Mouse (Mus musculus) intestine, postnatal 0 days (tissue): Measurements from ENCODE around the gene Prpsap1. TPM values are rescaled to one million over a fixed set of nuclear protein-coding genes. Genes with fewer than 3 reads are reported as not detected.
A peak's percentile ranks its signal among the peaks of the same experiment; 100 is the strongest.

Experiments used
- ATAC-seq: fragments of 200-750 bp; cut with Nextera tagmentation; 2 replicates; pipeline ENCODE4 v1.8.0; 2017; ENCODE audit warnings: mild to moderate bottlenecking, moderate TSS enrichment, moderate library complexity
- H3K27ac ChIP-seq: fragments of 300-500 bp; sonication (generic); 2 replicates; pipeline ENCODE4 v1.5.1; 2014; ENCODE audit warnings: mild to moderate bottlenecking, low read depth, low read length, moderate library complexity
- H3K27me3 ChIP-seq: fragments of 300-500 bp; sonication (generic); replicated peaks from 2 replicates; pipeline ENCODE4 v1.6.1; 2014; ENCODE audit warnings: low read length, mixed read lengths; ENCODE audit not compliant: control insufficient read depth, insufficient read depth
- H3K36me3 ChIP-seq: fragments of 300-500 bp; sonication (generic); 2 replicates; pipeline ENCODE4 v1.6.1; 2014; ENCODE audit warnings: mild to moderate bottlenecking, moderate library complexity; ENCODE audit not compliant: control insufficient read depth, insufficient read depth
- H3K4me1 ChIP-seq: fragments of 300-500 bp; sonication (generic); replicated peaks from 2 replicates; pipeline ENCODE4 v1.6.1; 2014; ENCODE audit warnings: antibody characterized with exemption, low read length, mixed read lengths; ENCODE audit not compliant: control insufficient read depth, insufficient read depth
- H3K4me2 ChIP-seq: fragments of 300-500 bp; sonication (generic); replicated peaks from 2 replicates; pipeline ENCODE4 v1.6.1; 2014; ENCODE audit warnings: low read depth, mild to moderate bottlenecking, moderate library complexity
- H3K4me3 ChIP-seq: fragments of 300-500 bp; sonication (generic); 2 replicates; pipeline ENCODE4 v1.5.1; 2014; ENCODE audit warnings: low read depth, low read length
- H3K9ac ChIP-seq: fragments of 300-500 bp; sonication (generic); 2 replicates; pipeline ENCODE4 v1.6.1; 2014; ENCODE audit warnings: mild to moderate bottlenecking, low read depth, low read length
- H3K9me3 ChIP-seq: fragments of 300-500 bp; sonication (generic); 2 replicates; pipeline ENCODE4 v1.6.1; 2016; ENCODE audit warnings: mixed run types; ENCODE audit not compliant: control insufficient read depth
- CTCF ChIP-seq: sonication (generic); IDR thresholded peaks from 2 replicates; pipeline ENCODE4 v1.5.1; 2016; ENCODE audit warnings: low read depth, mild to moderate bottlenecking, control low read depth, antibody characterized with exemption, moderate library complexity
- WGBS: fragments of 180-500 bp; shearing (Covaris S2); extraction: QIAGEN DNeasy Blood & Tissue Kit; methylation state at CpG from one replicate; pipeline ENCODE4 v1.1.7; 2014; 5-methylcytosine and 5-hydroxymethylcytosine counted together
- polyA plus RNA-seq: library from polyadenylated mRNA; unstranded; fragments of >200 nt; fragmentation: Nextera tagmentation; extraction: Ambion mirVana; gene quantifications from 2 replicates; pipeline ENCODE4 v1.2.1, GENCODE M21; 2015

Prpsap1 gene
- polyA plus RNA-seq, 1 experiment from 2014 or later = 177 TPM

GRCm38 (mm10) chr11:116530187-116531147 lies 36.5 kb upstream of the Prpsap1 start, which contains the start of gene Sphk1:
TSS of gene Sphk1 (plus strand) at chr11:116530925.
- no peak for ATAC-seq
- H3K4me1 ChIP-seq = peaks cover 14% of the 10 kb centered on the region; the same call in 1 of the 2 replicates
- 64% methylated on average over 11 of the region's 11 CpGs for WGBS
- H3K36me3 ChIP-seq = no peaks in the 10 kb centered on the region
- no peaks in the 10 kb centered on the region for H3K9me3 ChIP-seq
- peak within 1 kb of the TSS; percentile 55 for H3K4me3 ChIP-seq
- H3K27ac ChIP-seq = no peak within 1 kb of the TSS
- TF ChIP-seq CTCF = no peak
- H3K4me2 ChIP-seq = peak within 1 kb of the TSS; percentile 95
- 0 out of 2 replicates have a peak within 1 kb of the TSS, but pooled peaks have one; percentile 26 for H3K9ac ChIP-seq
- H3K27me3 ChIP-seq = peaks cover 28% of the 10 kb centered on the region

GRCm38 (mm10) chr11:116528636-116529320 lies 34.8 kb upstream of the Prpsap1 start:
- WGBS = 82% methylated on average over 8 of the region's 8 CpGs
- no peak overlapping the region for H3K27ac ChIP-seq
- H3K36me3 ChIP-seq = no peaks in the 10 kb centered on the region
- TF ChIP-seq CTCF = no peak
- no peak overlapping the region for H3K4me2 ChIP-seq
- H3K9me3 ChIP-seq = no peaks in the 10 kb centered on the region
- H3K9ac ChIP-seq = no peak overlapping the region
- H3K27me3 ChIP-seq = peaks cover 25% of the 10 kb centered on the region
- ATAC-seq = no peak
- H3K4me1 ChIP-seq = peaks cover 11% of the 10 kb centered on the region; the same call in 1 of the 2 replicates
- H3K4me3 ChIP-seq = no peak overlapping the region

GRCm38 (mm10) chr11:116523699-116524189 lies 29.7 kb upstream of the Prpsap1 start:
- Histone ChIP-seq H3K4me3 (no peak overlapping the region), H3K27me3 (no peaks in the 10 kb centered on the region), H3K9ac (no peak overlapping the region), H3K36me3 (no peaks in the 10 kb centered on the region), H3K4me1 (no peaks in the 10 kb centered on the region), H3K27ac (no peak overlapping the region), H3K4me2 (no peak overlapping the region), H3K9me3 (no peaks in the 10 kb centered on the region)
- ATAC-seq = peak; percentile 42; the same call in 1 of the 2 replicates
- WGBS = 52% methylated on average over 5 of the region's 5 CpGs
- TF ChIP-seq CTCF = 0 out of 2 replicates have a peak, but pooled peaks have one; percentile 1

GRCm38 (mm10) chr11:116522886-116523698 lies 29.1 kb upstream of the Prpsap1 start:
- Histone ChIP-seq H3K9me3 (no peaks in the 10 kb centered on the region), H3K4me2 (no peak overlapping the region), H3K9ac (no peak overlapping the region), H3K4me3 (no peak overlapping the region), H3K27me3 (no peaks in the 10 kb centered on the region), H3K27ac (no peak overlapping the region; the same call in 1 of the 2 replicates), H3K36me3 (no peaks in the 10 kb centered on the region), H3K4me1 (no peaks in the 10 kb centered on the region)
- 55% methylated on average over 16 of the region's 16 CpGs for WGBS
- no peak for ATAC-seq
- no peak for TF ChIP-seq CTCF

- ATAC-seq = no peak
- Histone ChIP-seq H3K4me1 (no peaks in the 10 kb centered on the region), H3K4me3 (no peak overlapping the region), H3K4me2 (no peak overlapping the region), H3K27me3 (no peaks in the 10 kb centered on the region), H3K9ac (no peak overlapping the region), H3K27ac (no peak overlapping the region), H3K36me3 (no peaks in the 10 kb centered on the region), H3K9me3 (no peaks in the 10 kb centered on the region)
- TF ChIP-seq CTCF = no peak
- WGBS = 74% methylated on average over 3 of the region's 3 CpGs
Measured at GRCm38 (mm10) chr11:116522046-116522445, 28.0 kb upstream of the Prpsap1 start.
